Mouse (Mus musculus): ENCODE results near the gene Itprid2.

Gene Itprid2

DNA sequence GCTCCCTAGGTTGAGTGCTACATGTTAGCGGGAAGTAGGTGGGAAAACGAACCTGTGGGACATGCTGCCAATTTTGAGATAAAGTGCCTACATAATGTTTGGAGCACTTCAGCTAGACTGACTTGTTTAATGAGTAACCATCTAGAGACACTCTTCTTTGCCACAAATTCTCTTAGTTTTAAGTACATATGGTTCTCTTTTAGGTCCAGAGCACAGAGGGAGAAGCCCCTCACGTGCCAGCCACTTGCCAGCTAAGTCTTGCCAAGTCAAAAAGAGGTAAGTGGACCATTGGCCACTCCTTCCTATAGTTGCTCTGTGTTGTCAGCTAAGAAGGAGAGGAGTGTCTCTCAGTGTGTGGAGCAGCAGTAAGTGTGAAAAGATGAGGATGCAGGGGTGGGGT lies 16.0 kb downstream of the Itprid2 start:
- DNase-seq = no peak

DNA sequence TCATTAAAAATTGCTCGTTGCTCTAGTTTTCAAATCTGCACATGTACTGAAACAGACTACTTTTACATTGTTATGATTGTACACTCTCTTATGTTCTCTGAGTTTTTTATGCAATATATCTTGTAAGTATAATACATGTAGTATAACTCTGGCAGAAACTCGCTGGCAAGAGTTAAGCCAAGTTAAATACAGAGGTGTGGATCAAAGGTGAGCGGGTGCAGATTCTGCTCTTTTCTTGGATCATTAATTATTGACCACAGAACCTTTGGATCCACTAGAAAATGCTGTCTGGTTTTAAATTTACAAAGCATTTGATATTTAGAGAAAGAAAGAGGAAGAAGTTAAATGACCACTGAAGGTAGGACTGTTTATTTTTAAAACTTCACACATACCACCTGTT lies 16.5 kb downstream of the Itprid2 start:
- DNase-seq = no peak

DNA sequence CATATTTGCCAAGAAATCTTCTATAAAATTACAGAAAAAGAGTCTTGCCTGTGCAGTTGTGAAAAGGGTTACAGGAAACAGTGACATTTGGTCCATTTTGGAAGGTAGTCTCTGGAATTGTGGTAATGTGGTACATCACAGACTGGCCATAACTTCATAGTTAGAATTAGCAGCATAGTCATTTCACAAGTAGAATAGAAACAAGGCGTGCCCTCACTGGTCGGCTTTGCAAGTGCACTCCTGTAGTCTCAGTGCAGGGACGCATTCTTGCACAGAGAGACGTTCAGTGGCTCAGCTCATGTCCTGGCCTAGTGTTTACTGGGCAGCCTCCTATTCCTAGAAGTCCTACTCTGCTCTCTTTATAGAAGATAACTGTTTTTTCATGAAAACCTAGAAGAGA lies 17.4 kb downstream of the Itprid2 start:
- DNase-seq = no peak

DNA sequence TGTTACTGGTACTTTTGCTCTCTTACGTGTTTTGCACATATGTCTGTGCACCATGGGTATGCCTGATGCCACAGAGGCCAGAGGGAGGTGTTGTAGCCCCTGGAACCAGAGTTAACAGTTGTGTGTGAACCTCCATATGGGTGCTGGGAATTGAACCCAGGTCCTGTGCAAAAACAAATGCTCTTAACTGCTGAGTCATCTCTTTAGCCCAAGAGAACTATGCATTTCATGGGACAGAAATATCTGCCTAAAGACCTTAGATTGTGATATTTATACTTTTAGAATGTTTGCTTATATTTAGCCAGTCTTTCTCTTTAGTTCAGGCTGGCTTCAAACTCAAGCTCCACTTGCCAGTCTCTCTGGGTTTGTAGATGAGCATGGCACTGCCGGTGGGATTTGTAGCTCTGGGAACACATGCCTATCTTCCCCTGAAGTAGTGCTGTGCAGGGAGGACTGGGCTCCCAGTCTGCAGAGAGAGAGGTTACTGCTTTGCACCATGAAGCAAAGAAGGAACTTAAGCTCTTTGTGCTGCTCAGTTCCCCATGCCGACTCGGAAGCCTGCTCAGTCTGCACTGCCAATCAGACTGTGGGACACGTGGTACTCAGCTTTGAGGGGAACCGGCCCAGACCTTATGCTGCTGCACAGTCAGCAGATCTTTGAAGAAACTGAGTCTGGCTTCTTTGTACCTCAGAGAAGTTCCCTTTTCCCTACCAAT lies 18.1 kb downstream of the Itprid2 start:
- DNase-seq = no peak

DNA sequence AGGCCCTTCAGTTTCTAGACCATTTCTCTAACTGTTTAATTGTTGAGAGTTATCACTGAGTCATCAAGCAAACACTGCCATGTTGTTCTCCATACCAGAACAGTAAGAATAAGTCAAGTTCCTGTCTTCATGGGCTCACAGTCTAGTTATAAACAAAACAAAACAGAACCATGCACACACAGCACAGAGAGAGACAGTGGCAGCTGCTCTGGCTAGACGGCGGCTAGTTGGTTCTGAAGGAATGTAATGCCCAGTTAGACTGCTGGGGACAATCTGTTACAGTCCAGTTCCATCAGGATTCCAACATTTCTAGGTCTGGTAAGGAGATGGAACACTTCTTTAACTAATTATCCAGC lies 18.6 kb downstream of the Itprid2 start:
- DNase-seq = no peak

DNA sequence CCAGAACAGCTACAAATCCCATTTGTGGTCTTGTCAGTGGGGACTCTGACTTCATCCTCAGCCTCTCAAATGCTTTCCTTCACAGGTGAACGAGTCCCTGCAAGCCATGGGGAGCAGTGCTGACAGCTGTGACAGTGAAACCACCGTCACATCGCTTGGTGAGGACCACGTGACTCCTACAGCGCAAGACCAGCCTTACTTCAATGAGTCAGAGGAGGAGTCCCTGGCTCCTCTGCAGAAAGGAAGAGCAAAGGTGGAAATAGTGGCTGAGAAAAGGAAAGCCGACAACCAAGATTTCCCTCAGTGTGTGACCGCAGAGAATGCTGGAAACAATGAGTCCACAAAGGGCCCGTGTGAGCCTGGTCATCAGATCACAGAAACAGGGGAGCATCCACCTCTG lies 21.9 kb downstream of the Itprid2 start:
- no peak for DNase-seq

DNA sequence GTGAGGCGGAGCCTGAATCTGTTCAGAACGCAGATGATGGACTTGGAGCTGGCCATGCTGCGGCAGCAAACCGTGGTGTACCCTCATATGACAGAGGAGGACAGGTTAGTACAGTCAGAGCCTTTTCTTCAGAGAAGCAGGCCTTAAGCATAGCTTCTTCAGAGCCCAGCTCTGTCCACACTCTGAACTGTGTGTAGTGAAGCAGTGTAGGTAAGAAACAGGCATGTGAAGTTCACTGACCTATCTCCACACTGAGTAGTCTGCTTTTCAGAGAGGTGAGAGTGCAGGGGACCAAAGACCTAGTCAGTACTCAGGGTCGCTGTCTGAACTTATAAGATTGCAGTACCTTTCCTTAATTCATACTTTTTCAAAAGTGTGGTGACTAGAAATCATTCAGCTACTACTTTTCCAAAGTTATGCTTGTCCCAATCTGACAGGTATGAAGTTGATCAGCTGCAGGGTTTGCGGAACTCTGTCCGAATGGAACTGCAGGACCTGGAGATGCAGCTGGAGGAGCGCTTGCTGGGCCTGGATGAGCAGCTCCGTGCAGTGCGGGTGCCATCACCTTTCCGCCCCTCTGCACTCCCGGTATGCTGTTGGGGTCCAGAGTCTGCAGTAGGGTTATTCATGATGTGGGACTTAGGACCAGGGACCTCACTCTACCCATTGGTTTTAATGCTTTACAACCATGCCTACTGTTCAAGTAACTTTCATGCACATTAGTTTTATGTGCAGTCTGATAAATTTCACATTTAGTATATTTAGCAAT lies 25.4 kb downstream of the Itprid2 start:
- DNase-seq = no peak

DNA sequence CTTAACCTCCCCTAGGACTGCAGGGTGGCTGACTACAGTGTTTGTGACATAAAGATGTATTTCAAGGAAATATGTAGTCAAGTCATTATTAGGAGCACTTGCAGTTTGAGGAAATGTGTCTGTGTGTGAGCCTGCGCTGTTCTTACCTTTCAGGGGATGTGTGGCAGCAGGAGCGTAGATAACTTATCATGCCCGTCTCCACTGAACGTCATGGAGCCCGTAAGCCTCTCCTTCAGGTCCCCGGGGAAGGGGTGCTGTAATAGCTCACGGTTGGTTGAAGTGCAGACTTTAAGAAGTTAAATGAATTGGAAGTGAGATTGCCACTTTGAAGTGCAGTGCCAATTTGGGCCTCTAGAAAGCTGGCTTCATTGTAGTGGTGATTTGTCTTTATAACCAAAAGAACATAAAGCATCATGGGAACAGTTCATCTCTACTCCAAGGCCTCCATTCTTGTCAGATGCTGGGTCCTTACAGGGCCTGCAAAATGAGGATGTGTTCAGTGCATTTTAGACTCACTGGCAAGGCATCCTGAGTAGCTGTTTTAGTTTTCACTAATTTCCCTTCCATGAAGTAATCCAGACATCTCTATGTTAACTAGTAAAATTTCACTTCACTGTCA lies 26.4 kb downstream of the Itprid2 start:
- no peak for DNase-seq

DNA sequence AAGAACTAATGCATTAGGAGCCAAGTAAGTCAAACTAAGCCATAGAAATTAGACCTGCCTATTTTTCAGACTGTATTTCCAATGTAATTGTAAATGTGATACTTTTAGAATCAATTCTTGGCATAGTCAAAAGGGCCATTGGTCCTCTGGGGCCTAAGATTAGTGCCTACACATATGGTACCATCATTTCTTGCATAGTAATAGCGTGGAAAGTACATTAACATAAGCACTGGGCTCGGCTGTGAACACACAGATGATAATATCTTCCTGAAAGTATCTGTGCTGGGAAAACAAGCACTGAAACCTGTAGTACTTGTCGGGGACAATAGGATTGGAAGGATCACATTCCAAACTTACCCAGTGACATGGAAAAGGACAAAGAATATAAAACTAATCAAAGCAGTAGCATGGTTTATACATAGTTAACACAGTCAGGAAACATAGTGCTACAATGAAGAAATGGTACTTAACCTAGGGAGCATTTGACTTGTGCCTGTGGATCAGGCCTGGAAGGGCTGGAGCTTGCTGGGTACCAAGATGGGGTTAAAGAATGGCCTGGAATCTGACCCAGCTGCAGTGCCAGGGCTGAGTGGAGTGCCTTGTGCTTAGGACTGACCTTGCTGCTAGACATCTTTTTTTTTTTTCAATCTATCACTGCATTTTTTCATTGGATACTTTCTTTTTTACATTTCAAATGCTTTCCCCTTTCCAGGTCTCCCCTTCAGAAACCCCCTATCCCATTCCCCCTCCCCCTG lies 29.6 kb downstream of the Itprid2 start:
- DNase-seq = no peak

DNA sequence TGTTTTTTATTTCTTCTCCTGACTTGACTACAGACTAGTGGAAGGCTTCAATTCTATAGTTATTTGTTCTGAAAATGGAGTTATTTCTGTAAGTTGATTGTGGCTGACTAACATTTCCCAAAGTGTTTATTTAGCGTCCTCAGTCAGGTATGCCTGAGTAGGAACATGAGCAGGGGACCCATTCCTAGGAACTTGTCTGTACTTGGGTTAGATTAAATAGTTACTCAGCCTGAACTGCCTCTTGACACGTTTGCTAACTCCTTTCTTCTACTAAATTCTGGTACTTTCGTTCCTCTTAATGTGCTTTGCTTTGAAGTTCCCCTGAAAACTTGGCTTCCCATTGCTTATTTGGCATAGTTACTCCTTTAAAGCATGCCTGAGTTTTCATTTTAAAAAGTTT lies 30.3 kb downstream of the Itprid2 start:
- DNase-seq = no peak

DNA sequence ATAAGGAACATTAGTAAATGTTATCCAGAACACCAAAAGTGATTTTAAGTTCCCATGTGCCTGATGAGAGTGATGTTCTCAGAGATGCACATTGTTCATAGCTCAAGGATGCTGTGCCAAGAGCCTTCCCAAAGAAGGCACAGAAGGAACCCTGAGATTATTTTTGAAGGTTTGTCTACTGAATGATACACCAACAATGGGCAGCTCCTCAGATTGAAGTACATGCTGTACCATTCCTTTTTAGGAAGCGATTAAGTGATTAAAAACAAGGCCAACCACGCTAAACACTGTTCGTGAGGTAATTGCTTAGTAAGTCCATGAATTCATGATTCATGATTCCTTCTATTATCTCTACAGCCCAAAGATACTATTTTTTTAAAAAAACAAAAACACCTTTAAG lies 40.1 kb downstream of the Itprid2 start:
- DNase-seq = no peak

DNA sequence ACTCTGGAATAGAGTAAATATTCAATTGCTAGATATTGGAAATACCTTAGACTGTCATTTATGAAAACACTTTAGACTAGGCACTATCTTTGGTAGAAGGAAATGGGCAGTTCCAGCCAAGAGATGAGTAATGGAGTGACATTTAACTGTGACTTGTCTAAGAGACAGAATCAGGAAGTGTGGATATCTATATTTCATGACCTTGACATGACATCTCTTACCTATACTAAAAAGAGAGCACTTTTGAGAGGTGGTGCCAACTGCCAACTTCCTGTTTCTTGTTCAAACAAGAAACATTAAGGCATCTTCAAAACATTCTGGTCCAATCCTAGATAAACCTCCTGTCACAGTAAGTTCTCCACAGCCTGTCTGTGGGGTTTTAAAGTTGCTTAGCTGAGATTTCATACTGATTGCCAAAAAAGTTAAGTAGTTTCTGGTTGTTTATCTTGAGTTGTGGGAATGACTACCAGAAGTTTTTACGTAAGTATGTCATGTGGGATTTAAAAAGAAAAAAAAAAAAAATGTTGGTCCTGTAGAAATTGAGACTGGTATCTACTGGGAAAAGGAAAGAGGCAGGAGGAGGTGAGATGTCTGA lies 42.6 kb downstream of the Itprid2 start:
- no peak for DNase-seq

DNA sequence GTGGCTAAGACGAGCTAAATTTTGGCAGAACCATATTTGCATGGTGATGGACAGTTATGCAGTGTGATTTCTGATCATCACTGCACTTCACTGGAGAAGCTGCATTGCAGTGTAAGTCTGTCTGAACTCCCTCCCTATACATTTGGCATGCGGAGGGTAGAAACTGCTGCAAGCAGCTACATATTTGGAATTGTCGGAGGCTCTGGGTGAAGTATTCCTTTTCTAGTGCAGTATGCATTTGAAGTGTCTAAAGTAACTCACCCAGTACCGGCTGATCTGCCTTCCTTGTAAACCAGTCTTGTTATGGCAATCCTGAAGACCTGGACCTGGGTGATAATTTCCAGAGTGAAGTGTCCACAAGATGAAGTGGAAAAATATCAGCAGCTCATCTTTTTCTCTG lies 46.5 kb downstream of the Itprid2 start:
- DNase-seq = no peak

DNA sequence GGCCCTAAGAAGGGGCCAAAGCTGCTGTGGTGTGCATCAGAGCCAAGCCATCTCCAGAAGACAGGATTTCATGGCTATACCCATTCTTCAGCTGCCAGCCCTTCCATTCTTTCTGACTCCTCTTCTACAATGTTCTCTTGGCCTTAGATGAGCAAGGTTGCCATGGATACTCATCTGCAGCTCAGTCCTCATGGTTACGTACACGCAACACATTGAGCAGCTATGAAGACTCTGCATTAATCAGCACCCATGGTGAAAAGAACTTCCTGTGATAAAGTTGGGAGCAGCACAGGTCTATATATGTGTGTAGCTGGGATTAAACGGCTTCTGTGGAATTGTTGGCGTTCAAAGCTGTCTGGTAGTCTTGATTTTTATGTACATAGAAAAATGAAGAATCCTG lies 48.1 kb downstream of the Itprid2 start:
- DNase-seq = no peak

DNA sequence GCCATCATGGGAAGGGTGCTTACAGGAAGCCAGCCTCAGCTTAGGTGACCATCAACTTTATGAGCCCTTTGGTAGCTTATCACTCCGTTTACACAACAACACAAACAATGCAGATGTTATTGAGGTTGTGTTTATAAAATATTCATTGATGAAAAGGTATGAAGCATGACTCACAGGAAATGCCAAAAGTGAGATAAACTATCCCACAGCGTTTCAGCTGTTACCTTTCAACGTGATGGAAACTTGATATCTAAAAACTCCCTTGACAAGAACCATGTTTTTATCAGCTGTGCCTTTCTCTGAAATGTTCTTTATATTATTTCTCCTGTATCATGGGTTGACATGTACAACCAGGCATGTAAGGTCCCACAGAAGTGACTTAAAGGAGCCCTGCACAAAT lies 55.7 kb downstream of the Itprid2 start:
- no peak for DNase-seq

DNA sequence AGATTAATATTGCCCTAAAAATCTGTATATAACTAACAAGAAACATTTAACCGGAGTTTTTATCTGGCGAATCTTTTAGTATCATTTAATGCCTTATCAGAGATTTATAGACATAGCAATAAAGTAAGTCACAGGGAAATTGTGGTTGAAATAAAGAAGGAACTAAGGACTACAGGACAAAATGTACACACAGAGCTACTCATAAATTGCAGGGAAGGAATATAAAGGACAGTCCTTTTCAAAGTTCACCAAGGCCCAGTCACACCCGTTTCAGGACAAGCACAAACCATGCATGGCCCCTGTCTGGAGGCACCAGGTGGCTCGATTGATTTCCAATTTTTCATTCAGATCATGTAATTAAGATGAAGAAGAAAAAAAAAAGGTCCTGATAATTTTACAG lies 60.0 kb downstream of the Itprid2 start:
- no peak for DNase-seq

DNA sequence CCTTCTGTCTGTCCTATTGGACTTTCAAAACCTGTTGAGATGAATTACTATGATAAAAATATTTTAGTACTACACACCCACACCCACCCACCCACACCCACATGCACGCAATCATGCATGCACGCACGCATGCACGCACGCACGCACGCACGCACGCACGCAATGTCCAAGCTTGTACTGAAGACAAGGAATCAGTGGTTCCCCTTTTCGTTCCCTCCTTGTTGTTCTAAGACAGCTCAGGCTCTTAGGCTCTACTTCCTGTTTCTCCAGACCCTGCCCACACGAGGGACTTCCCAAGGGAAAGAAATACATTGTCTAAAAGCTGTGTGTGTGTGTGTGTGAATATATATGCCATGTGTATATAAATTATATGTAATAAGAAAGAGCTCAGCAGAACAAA lies 60.8 kb downstream of the Itprid2 start:
- no peak for DNase-seq

DNA sequence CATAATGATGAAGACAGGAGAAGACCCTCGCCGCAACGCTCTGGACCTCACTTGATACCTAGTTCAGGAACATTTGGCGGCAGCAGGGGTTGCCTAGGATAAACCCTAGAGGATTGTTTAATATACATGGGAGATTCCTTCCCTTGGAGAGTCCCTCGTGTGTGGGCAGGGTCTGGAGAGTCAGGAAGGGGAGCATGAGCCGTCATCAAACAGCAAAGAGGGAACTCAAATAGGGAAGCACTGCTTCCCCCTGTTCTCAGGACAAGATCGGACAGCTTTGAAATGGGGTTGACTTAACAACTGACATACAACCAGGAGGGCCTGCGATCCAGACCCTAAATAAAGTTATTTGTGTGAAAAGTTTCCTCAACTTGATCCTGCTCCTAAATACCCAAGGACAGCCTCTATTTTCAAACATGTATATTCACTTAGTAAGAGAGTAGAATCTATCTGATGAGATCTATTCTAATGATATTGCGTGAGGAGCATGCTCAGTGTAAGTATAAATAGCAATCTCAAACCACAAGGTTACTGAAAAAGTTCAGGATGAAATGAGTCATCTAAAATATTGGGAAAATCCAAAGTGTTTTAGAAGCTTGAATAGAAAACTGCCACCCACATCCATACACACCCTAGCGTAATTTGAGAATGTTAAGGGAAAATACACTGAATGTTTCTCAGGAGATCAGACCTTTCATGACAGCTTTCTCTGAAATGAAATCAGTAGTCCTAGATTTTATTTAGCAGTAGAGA lies 61.5 kb downstream of the Itprid2 start:
- no peak for DNase-seq

DNA sequence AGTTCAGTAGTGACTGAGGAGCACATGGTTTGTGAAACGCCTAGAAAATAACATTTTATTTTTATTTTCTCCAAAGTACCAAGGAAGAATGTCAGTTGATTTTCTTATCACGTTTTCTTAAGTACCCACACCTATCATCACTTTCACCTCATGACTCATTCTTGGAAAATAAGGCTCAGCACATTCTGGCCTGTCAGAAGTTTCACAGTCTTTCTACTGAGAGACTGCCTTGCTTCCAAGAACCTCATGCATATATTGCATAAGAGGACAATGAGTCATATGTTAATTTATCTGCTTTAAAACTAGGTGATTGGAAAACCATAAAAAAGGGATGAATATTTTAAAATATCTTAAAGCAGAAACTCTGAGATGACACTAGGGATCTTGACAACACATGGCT lies 63.0 kb downstream of the Itprid2 start:
- no peak for DNase-seq

DNA sequence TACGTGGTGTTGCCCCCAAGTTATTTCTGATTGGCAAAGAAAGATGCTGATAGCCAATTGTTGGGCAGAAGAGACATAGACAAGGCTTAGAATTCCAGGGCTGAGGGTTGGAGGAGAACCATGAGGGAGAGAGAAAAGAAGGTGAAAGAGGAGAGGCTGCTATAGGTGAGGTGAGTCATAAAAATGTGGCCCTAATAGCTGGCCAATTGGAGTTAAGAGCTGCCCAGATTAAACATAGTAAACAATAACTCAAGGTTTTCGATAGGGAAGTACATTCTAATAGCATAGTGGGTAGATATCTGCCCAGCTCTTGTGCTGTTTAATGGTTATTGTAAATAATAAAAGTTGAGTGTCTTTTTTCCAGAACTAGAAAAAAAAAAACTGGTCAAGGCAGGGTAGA lies 69.6 kb downstream of the Itprid2 start:
- no peak for DNase-seq

DNA sequence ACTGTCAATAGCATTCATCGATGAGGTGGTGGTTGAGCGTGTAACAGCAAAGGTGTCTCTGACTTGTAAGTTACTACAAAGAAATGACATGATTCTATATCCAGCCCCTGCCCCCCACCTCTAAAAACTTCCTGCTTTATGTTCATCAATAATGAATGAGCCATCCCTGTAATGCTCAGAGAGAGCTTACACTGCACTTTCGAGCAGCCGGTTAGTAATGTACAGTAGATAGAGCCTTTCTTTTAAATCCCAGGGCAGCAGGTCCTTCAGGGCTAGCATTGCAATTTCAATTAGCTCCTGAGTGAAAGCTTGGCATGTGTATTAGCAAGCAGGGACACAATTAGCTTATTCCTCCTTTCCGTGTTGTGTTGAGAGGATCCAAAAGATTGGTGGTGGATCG lies 72.4 kb downstream of the Itprid2 start, which contains the start of gene Ppp1r1c:
Ppp1r1c (plus strand) TSS at position 206 of the 400 bp plus-strand sequence.
- DNase-seq = no peak

DNA sequence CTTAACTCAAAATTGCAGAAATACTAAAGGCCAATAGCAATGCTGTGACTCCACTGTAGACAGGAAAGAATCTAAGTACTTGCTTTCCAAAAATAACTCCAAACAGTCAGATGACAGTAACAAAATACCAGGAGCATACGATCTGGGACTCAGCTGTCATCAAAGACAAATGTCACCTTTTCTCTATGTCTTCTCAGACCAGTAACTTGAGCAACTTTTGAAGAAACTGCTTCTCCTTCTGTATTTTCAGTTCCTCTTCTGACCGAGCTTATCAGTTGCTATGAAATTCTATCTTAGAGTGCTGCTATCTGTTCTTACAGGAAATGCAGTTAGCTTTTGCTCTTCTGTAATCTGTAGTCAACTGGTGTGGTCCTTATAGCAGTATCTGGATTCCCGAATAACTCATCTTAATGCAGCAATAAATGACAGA lies 78.5 kb downstream of the Itprid2 start:
- no peak for DNase-seq
